Mouse (Mus musculus) C2C12 (cell line): Measurements from ENCODE around the gene Rasl11b.

Experiments used
- CEBPB ChIP-seq: IDR thresholded peaks from one replicate; pipeline ENCODE4 v1.6.1; 2011; ENCODE audit warnings: low read depth, mild to moderate bottlenecking, control low read depth, moderate library complexity
- CTCF ChIP-seq: IDR thresholded peaks from one replicate; pipeline ENCODE4 v1.5.1; 2011; ENCODE audit not compliant: control insufficient read depth, insufficient read depth, insufficient read length
- MAX ChIP-seq: IDR thresholded peaks from one replicate; pipeline ENCODE4 v1.6.1; 2011; ENCODE audit warnings: mild to moderate bottlenecking, control low read depth
- MYOD1 ChIP-seq: IDR thresholded peaks from one replicate; pipeline ENCODE4 v1.6.1; 2011; ENCODE audit warnings: low read depth; ENCODE audit not compliant: control insufficient read depth, insufficient read length

- no peak for TF ChIP-seq MYOD1
- no peak for TF ChIP-seq CTCF
- TF ChIP-seq MAX = no peak
- TF ChIP-seq CEBPB = no peak
These were observed 27.0 kb upstream of the Rasl11b start for GRCm38 (mm10) chr5:74168085-74168484.
